Mouse (Mus musculus) heart, adult 18-20 months (tissue): Measurements from ENCODE around the gene Rimbp3. TPM values are rescaled to one million over a fixed set of nuclear protein-coding genes. Genes with fewer than 3 reads are reported as not detected.
A peak's percentile ranks its signal among the peaks of the same experiment; 100 is the strongest.
"Not testable (repeated sequence)": the region's sequence is repeated elsewhere in the genome, so short reads cannot be mapped to it uniquely, and the experiment has no call there.

Experiments used
- DNase-seq, 2 experiments: peaks; one replicate each; pipeline ENCODE4 v3.0.0; 2021 to 2022; ENCODE audit warnings: mixed read lengths in 1 of 2
- long read RNA-seq, 2 experiments: library from polyadenylated mRNA; stranded (forward); transcript quantifications; one replicate each; pipeline ENCODE4 v2.0.0; 2021
- total RNA-seq, 2 experiments: library from RNA; stranded (reverse); gene quantifications; 2 replicates each; pipeline ENCODE4 v1.2.3; 2021

The Rimbp3 gene
- total RNA-seq: under 1 TPM; 0.07 to 0.26 TPM
- long read RNA-seq, experiment 1: 0 reads
- long read RNA-seq, experiment 2: 0 reads

DNA sequence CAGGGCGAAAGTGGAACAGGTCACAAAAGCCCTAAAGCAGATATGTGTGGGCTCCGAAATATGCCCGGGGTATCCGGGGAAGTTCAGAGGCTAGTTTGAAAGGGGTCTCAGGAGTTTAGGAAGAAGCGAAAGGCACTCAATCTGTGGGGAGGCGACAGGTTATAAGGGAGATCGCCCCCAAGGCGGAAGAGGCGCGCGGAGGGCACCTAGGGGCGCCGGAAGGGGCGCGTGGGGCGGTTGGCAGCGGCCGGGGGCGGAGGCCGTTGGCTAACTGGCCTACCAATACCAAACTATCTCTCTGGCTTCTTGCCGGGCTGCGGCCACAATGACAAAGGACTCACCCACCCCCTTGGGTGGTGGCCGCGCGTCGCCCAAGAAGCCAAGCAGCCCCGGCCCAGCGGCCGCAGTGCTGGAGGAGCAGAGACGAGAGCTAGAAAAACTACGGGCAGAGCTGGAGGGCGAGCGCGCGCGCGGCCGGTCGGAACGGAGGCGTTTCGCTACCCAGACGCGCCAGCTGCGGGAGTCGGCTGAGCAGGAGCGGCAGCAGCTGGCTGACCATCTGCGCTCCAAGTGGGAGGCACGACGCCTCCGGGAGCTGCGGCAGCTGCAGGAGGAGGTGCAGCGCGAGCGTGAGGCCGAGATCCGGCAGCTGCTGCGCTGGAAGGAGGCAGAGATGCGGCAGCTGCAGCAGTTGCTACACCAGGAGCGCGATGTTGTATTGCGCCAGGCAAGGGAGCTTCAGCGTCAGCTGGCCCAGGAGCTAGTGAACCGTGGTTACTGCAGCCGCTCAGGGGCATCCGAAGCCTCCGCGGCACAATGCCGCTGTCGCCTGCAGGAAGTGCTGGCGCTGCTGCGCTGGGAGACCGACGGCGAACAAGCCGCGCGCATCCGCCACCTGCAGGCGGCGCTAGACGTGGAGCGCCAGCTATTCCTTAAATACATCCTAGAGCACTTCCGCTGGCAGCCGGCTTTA is at the start of gene Rimbp3:
Gene Rimbp3 (plus strand): TSS at position 215 of the 973 bp plus-strand sequence.
- DNase-seq: peak; percentile 85 to 87

DNA sequence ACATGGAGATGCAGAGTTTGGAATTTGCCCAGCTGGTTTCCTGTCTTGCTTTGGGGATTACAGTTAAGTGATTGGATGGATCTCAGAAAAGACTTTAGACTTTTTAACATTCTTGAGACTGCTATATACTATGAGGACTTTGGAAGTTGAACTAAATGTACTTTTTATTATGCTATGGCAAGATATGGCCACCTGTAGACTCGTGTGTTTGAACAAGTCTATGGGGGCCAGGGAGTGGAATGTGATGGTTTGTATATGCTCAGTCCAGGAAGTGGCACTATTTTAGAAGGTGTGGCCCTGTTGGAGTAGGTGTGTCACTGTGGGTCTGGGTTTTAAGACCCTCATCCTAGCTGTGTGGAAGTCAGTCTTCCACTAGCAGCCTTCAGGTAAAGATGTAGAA is 42.9 kb upstream of the Rimbp3 start:
- DNase-seq: not testable (repeated sequence)

DNA sequence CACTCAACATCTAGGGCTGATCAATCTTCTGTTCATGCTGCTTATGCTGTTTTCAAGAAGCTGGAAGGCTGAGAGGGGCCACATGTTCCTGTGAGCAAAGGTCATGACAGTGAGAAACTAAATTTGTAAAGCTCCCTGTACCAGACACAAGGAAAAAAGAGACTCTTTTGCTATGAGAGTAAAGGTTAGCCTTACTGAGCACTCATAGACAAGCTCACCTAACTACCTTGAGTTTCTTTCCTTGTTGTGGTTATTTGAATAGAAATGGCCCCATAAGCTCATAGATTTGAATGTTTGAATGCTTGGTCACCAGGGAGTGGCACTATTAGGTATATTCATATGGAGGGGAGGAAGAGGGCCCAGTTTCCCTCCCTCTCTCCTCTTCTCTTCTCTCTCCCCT is 41.2 kb upstream of the Rimbp3 start:
- DNase-seq: no peak

DNA sequence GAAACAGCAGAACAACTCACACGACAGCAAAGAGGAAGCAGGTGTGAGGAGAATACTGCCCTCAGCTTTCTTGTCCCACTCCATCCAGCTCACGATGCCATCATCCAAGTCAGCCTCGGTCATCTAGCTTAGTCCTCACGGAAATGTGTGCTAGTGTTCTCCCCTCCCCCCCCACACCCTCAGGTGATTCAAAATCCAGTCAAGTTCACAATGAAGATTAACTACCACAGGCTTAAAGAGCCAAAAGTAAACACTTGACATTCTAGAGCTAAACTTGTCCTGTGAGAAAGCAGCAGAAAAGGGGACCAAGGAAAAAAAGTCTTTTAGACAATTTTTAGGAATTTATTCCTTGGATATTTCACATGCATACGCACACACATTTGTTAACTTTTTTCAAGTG is 40.4 kb upstream of the Rimbp3 start:
- no peak for DNase-seq

DNA sequence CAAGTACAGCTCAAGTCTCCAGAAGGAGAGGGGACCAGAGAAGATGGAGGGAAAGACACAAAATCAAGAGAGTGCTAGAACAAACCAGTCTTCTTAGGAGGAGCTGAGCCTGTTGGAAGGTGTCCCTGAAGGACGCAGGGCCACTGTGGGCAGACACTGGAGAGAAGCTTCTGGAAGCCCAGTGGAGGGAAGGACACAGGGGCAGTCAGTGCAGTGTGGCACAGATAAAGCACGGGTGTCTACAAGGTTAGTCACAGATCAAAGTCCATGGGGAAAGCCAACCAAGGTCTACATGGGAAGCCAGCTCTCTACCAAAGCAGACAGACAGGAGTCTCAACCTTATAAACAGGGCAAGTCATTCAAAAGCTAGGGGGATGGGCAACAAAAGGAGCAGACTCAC is 32.6 kb upstream of the Rimbp3 start:
- DNase-seq: no peak

DNA sequence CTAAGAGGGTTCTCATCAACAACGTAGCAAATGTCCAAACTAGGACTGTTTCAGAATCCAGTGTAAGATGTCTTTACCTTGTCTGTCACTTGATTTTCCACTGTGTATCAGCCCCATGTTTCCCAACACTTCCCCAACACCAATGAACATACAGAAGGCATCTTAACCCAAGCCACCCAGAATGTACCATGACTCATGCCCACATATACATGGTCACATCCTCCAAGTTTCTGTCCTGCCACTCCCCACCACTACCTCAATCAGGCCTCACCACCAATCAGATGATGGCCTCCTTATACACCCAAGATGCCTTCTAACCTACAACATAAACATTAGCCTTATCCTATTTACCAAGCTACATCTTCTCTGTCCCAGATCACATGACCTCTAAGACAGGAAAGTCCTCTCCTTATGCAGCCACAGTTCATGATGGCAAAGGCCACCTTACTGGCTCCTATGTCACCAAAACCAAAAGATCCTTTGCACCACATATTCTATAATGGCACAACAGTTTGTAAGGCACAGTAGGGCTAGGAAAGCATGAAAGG is 30.7 kb upstream of the Rimbp3 start:
- no peak for DNase-seq

DNA sequence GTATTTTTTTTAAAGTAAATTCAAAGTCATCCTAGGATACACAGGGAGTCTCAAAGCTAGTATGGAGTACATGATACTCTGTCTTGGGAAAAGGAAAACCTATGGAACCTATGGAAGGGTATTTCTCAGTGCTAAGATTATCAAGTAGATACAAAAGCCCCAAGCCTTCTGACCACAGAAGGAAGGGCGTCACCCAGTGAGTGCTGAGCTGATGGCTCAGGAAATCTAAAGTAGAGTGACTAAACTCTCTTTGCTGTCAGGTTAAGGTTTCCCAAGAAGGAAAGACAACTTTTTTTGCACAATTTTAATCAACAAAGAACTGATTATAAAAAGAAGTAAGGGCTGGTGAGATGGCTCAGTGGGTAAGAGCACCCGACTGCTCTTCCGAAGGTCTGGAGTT is 28.7 kb upstream of the Rimbp3 start:
- DNase-seq: no peak

DNA sequence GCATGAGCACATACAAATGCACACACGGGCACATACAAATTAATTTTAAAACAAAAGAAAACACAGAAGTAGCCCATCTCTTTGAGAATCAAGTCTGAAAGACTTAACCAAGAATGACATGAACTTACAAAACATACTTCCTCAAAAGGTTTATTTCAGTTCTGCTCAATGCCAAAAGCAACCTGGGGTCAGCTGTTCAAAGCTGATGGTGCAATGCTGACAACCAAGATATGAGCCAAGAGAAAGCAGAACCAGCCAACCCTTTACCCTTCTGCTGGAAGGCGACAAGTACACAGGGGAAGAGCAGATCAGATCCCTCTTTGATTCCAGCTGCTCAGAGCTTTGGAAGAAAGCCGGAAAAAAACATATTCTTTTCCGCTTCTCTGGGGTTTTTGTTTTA is 27.0 kb upstream of the Rimbp3 start:
- peak; percentile 46 to 79 for DNase-seq

DNA sequence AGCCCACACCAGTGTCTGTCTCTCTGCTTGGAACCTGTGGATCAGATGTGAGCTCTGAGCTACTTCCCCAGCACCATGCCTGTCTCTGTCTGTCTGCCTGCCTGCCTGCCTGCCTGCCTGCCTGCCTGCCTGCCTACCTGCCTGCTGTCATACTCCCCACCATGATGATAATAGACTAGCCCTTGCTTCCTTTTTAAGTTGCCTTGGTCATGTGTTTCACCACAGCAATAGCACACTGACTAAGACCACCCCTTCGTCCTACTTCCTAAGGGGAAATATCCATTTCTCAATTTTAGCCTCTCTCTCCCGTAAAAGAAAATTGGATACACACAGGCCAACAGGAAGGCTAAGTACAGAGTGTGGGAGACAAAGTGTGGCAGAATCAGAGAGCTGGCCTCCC is 26.3 kb upstream of the Rimbp3 start:
- DNase-seq: no peak

DNA sequence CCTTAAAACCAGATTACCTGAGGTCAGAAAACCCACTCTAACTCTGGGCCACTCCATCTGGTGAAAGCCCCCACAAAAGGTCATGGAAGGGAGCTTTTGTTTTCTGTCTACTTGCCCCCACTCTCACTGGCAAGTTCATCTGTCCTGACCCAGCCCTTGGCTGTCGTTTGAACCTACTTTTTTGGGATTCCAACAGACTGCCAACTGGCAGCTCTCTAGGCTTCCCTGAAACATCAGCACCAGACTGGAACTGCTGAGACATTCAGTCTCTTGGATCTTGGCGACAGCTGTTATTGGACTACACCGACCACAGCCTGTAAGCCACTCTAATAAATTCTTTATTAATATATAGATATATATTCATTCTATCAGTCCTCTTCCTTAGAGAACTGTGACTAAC is 25.4 kb upstream of the Rimbp3 start:
- DNase-seq: peak; percentile 29 to 31

DNA sequence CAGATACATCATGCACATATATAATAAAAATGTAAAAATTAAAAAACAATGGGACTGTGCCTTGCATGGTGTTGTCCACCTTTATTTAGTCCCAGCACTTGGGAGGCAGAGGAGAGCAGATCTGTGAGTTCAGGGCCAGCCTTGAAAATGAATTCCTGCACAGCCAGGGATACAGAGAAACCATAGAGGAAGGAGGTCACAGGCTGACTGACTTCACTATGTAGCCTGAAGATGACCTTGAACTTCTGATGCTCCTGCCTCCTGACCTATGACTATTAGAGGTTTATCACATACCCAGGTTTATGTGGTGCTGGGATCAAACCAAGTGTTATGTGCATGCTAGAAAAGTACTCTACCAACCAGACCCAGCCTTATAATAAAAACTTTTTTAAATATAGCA is 22.9 kb upstream of the Rimbp3 start:
- DNase-seq: no peak

DNA sequence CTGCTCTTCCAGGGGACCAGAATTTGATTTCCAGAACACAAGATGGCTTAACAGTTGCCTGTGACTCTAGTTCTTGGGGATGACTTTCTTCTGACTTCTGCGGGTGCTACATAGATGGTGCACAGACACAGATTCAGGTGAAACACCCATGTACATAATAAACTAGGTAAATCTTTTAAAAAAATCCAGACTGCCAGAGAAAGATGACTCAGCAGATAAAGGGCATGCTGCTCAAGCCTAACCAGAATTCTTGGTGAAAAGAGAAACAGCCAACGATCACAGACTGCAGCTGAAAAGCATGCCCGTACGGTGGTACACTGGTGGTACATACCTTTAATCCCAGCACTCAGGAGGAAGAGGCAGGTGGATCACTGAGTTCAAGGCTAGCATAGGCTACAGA is 14.6 kb upstream of the Rimbp3 start:
- DNase-seq: no peak

DNA sequence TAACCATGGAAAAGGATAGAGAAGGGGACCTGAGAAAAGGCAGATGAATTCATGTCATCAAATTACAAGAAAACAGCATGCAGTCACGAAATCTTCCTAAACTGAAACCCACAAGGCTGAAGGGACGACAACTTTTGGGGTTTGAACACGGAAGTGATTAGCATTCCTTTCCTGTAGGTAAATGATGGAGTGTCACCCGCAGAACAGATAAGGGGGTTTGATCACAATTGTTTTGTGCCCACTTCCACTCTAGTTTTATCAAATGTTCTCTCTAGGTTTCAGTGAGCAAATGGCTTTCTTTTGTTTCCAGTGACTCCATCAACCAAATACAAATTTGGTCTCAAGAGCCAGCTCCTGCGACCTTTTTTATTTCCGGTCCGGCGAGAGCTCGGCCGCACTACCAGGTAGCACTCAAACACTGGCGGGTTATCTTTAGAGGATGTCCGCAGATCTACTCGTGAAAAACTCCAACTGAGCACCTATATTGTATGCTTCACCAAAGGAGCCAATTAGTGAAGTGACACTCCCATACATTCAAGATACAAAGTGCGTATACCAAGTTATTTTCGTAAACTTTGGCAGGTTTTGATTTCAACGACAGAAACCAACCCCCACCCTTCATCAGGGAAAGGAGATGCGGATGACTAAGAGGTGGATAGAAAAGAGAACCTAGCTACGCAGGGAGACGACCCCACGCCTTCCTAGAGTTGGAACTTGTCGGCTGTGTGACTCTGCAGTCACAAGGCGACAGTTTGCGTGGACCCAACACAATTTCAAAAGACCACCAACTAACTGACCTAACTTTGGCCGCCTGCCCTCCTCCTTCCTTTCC is 8.1 kb upstream of the Rimbp3 start:
- no peak for DNase-seq

DNA sequence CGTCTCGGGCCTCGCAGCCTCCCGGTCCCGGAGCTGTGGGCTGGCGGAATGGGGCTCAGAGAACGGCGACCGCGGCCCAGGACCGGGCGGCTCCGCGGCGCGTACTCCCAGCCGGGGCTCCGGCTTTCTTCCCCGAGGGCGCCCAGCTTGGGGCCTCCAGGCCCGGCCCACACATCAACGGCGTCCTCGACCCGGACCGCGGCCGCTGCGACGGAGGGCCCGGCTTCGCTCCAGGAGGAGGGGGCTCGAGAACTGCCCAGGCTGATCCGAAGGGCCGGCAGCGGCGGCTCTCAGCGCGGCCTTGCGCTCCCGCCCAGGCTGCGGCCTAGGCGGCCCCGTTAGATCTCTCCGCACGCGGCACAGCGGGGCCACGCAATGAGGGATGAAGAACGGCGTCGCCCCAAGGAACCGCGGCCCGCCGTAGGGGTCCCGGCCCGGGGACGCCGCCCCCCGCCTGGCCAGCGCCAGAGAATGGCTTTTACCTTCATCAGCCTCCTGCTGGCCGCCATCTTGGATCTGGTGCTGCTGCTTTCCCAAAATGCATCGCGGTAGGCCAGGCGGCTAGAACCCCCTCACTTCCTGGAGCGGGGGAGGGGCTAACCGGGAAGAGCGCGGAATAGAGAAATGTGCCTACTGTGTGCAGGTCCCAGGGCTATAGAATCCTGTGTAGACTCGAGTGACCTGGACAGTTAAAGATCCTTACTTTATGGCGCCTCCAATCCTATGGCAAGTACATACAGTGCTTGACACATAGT is 7.3 kb upstream of the Rimbp3 start:
- peak; percentile 90 to 91 for DNase-seq

DNA sequence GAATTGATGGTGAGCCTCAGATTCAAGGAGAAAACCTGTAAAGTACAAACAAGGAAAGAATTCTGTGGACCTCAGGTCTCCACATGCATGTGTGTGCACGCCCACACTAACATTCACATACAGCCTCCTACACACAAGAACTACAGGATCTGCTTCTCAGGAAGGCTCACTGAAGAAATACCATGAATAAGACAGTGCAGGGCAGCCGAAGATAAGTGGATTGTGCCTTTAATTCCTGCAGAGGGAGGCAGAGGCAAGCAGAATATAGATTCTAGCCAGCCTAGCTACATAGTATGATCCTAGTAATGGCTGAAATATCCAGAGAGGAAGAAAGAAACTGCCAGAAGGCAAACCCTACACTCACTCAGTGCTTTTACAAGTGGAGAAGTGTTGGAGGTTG is 6.4 kb upstream of the Rimbp3 start:
- no peak for DNase-seq

DNA sequence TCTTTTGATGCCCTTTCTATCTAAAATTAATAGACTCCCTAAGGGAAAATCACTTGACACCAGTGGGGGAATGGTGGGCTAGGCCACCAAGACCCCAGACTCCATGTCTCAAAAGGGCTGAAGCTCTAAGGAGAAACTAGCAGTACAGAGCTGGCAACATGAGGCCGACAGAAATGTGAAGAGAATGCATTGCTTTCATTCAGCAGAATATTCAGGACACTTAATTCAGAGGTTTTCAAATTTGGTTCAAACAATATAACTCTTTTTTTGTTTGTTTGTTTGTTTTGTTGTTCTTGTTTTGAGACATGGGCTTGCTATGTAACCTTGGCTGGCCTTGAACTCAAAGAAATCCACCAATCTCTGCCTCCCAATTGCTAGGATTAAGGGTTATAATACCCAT is 5.9 kb upstream of the Rimbp3 start, which contains the start of gene Ube2l3:
Gene Ube2l3 (minus strand): TSS at position 101 of the 400 bp plus-strand sequence.
- DNase-seq: no peak

DNA sequence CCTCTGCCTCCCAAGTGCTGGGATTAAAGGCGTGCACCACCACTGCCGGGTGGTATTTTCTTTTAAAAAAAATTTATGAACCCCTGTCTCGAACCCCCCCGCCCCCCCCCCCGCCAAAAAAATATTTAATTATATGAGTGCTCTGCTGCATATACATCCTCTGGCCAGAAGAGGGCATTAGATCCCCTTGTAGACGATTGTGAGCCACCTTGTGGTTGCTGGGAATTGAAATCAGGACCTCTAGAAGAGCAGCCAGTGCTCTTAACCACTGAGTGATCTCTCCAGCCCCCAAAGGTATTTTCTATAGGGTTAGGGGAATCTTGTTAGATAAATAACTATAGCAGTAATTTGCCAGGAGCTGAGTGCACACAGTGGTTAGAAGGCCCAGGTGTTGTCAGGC is 3.4 kb upstream of the Rimbp3 start:
- peak; percentile 37 to 50 for DNase-seq

DNA sequence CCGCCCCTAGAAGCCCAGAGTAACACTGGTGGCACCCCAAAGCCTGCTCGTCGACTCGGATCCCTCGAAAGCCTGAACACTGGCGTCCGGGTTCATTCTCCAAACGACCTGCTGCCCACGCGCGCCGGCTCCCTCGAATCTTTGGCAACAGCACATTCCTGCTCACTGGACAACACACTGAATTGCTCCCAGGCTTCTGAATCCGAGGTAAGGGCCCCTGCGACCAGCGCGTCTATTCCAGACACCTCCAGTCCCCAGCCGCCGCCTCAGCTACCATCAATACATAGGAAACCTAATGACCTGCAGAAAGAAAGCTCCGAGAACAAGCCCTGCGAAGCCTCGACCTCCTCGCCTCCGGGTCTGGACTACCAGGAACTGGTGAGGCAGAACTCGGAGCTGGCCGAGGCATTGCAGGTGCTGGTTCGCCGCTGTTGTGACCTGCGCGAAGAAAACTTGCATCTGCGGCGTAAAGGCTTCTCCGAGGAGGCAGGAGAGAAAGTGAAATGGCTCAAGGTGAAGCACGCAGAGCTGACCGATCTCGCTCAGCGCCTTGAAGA is 1.1 kb downstream of the Rimbp3 start:
- DNase-seq: no peak

DNA sequence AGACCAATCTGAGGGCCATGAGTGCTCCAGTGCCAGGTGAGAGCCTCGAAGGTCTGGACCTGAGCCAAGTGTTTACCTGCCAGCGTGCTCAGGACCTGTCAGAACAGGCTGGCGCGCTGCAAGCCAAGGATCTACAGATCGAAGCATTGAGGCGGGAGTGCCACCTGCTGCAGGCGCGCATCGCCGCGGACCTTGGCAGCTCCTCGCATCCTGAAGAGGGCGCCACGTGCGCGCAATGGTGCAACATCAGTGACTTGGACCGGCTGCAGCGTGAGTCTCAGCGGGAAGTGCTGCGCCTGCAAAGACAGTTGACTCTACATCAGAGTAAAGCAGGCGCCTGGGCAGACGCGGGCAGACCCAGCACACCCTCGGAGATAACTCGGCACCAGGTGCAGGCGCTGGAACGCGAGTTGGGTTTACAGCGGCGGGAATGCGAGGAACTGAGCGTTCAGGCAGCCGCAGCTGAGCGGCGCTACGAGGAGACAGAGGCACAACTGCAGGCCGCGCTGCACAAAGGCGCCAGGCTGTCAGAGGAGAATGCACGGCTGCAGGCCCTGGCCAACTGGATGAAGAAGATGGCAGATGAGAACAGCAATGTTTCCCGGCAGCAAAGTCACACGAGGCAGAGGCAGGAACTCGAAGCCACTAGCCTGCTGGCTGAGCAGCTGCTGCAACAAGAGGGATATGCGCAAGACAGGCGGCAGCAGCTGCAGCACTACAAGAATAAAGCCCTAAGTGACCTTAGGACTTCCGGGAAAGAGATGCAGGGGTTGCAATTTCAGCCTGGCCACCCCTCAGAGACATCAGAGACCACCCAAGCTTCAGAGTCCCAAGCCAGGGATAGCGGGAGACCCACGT is 1.8 kb downstream of the Rimbp3 start:
- peak; percentile 90 to 92 for DNase-seq

DNA sequence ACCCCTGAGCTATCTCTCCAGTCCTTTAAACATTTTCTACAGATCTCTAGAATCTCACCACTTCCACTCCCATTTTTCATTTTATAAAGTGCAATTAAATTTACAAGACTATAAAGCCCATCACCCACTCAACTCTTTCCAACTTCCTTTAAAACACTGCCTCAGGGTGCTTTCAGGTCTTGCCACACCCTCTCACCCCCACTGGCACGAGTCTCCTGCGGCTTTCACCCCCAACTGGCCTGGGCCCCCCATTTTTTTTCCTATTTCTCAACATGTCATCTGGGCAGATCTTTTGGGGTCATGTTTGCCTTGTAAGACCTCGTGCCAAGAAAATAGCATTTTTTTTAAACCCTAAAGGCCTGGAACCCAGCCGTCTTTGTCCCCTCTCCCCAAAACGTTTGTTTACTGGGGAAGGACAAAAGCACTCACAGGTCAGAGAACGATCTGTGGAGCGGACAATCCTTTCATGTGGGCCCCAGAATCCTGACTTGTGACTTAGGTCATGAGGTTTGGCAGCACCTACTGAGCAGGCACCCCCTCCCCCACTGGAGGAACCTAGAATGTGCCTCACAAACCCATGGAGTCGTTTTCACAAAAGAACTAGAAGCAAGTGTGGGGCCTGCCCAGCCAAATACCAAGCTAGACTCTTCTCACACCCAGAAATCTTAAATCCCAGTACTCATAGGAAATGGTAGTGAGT is 8.7 kb downstream of the Rimbp3 start:
- DNase-seq: no peak
